Mouse (Mus musculus) natural killer cell, adult 2 months (primary cell): ENCODE measurements around the gene Cib3.

Experiments
- DNase-seq, 2 experiments: peaks; one replicate each; pipeline ENCODE4 v3.0.0; 2022; ENCODE audit warnings: low spot score in 2 of 2

The Cib3 gene

GRCm38 (mm10) chr8:72212751-72213150 is at the start of gene Cib3:
Gene Cib3, minus strand, starts transcription at chr8:72212837.
- DNase-seq, result no peak

- no peak for DNase-seq
These were observed 49.2 kb upstream of the Cib3 start for GRCm38 (mm10) chr8:72261872-72262271.

DNA sequence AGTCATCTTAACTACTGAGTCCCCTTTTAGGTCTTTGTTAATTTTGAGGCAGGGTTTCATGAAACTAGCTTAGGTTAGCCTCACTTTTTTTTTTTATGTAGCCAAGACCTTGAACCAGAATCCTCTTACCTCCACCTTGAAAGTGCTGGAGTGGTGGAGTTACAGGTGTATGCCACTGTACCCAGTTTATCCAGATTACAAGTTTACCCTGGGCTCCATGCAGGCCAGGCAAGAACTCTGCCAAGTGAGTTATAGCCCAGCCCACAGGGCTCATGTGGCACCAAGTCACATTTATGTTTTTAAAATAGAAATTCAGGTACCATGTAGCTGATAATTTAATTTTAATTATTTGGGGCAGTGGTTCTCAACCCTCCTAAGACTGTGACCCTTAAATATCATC is 48.8 kb upstream of the Cib3 start:
- no peak for DNase-seq

DNA sequence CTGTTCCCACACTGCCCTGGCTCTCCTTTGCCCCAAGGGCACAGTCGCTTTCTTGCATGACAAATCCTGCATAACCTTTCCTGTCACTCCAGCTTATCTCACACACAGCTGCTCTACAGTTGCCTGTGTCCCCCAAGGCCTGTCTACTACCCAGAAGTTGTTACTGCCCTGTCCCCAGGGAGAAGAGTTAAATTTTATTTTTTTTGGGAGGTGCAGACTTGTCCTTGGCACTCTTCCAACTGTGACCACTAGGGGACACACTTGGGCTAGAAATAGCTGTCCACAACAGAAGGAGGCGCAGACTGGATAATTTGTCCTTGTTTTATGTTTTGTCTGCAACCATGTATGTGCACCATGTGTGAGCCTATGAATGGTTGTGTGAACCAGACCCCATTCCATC is 48.4 kb upstream of the Cib3 start:
- peak; percentile 68 to 84 for DNase-seq

GRCm38 (mm10) chr8:72260585-72260984 is 47.9 kb upstream of the Cib3 start:
- no peak for DNase-seq

- DNase-seq, result no peak
These were observed 47.2 kb upstream of the Cib3 start for GRCm38 (mm10) chr8:72259862-72260261.

DNA sequence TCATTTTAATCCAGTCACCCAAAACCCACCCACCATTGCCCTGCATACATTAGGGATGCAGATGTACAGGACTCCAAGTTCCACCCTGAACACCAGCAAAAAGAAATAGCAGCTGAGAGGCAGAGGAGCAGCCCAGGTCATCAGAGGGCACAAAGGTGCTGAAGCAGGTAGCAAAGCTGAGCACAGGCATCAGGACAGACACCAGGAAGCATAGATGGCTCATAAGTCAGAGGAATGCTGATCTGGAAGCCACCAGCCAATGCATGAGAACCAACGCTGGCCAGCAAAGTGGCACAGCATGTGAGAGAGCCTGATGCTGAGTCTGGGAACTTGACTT is 45.2 kb upstream of the Cib3 start:
- DNase-seq, result no peak

DNA sequence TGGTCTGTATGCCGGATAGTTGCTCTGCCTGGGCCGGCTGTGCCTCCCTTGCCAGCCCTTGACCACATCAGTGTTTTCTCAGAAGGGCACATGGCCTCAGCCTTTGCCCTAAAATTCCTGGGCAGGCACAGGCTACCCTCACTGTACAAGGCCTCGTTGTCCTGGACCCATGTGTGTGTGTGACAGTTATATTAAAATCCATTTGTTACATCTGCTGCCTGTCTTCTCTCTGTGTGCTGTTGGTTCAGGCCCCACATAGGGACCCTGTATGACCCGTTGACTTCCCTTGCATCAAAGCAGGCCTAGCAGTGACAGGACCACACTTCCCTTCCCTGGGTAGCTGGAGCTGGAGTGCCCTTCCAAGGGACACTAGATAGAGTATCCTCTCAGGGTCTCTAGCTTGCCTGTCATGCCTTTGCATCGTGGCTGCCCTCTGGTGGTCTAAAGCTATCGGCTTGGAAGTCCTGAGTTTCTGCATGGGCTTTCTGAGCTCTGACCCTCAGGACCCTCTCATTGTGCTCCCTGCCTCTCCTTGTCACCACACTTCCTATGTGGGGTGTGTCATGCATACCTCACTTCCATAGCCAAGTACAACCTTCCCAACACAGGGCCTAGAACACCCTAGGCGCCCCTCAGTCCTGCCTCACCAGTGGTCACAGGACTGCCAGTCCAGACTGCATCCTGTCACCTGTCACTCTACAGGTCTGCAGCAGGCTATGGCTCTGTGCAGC is 44.7 kb upstream of the Cib3 start:
- DNase-seq, result peak in 1 of 2 experiments; percentile 51

- DNase-seq, result no peak
These were observed 32.0 kb upstream of the Cib3 start for GRCm38 (mm10) chr8:72244610-72245009.

- no peak for DNase-seq
These were observed 29.6 kb upstream of the Cib3 start for GRCm38 (mm10) chr8:72242226-72242625.

- no peak for DNase-seq
These were observed 28.3 kb upstream of the Cib3 start for GRCm38 (mm10) chr8:72240951-72241350.

DNA sequence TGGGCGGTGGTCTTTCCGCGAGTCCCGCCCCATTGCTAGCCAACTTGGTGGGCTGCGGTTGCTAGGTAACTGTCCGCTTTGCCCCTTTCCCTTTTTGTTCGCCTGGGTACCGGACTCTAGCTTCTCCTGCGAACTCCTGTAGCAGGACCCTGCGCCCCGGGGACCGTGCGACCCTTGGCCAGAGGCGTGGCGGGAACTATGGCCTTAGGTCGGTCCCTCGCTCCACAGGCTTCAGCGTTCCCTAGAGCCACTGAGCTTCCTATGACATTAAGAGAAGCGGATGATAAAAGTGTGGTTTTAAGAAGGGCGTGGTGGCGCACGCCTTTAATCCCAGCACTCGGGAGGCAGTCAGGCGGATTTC is 27.7 kb upstream of the Cib3 start:
- DNase-seq, result no peak

GRCm38 (mm10) chr8:72239499-72240402 is 27.1 kb upstream of the Cib3 start, which contains the start of gene Ap1m1:
Gene Ap1m1, plus strand, starts transcription at chr8:72240018.
- peak; percentile 97 to 98 for DNase-seq

- DNase-seq, result no peak
These were observed 10.0 kb upstream of the Cib3 start for GRCm38 (mm10) chr8:72222656-72223055.

GRCm38 (mm10) chr8:72220758-72221157 is 8.1 kb upstream of the Cib3 start:
- no peak for DNase-seq

DNA sequence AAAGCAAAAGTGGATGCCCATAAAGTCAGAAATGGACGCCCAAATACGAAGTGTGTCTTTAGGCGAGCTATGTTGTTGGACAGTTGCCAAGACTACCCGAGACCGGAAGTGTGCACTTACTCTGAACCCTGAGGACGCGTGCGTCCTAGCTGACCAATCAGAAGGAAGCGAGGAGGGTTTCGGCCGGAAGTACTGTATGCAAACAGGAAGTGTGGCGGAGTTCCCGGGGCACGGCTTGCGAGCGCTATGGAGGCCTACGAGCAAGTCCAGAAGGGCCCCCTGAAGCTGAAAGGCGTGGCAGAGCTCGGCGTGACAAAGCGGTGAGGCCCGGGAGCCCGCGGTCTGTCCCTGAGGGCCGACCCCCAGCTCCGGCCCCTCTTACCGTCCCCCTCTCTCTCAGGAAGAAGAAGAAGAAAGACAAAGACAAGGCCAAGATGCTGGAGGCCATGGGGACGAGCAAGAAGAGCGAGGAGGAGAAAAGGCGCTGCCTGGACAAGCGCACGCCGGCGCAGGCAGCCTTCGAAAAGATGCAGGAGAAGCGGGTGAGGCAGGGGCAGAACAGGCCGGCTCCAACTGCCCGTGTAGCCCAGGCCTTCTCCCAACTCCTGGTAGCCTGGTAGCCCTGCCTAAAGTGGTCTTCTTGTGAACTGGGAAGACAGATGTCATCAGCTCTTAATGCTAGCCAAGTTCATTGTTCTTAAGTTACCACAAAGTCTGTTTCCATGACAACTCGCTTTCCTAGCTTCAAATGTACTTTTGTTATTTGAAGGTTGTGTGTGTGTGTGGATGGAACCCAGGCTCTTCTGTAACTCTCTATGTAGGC is 7.1 kb upstream of the Cib3 start, which contains the start of gene Fam32a:
Gene Fam32a (plus strand): TSS at position 190 of the 823 bp plus-strand sequence.
- DNase-seq, result peak; percentile 92

- DNase-seq, result no peak
These were observed 6.3 kb upstream of the Cib3 start for GRCm38 (mm10) chr8:72218781-72219540.

DNA sequence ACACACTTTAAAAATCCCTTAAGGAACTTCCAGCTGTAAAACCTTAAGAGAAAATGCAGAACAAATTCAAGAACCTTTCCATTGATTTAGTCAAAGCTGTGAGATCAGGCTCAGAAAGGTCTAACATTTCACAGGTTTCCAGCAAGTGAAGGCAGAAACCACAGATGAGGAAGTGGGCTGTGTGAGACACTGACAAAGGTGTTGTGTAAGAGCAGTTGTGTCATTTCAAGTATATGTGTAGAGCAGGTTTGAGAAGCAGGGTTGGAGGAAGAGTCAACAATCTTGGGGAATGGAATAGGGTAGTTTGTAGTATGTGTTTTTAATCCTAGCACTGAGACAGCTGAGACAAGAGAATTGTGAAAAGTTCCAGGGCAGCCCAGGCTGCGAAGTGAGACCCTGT is 3.2 kb upstream of the Cib3 start:
- peak; percentile 58 to 59 for DNase-seq

GRCm38 (mm10) chr8:72215060-72215459 is 2.4 kb upstream of the Cib3 start:
- DNase-seq, result peak in 1 of 2 experiments; percentile 45

DNA sequence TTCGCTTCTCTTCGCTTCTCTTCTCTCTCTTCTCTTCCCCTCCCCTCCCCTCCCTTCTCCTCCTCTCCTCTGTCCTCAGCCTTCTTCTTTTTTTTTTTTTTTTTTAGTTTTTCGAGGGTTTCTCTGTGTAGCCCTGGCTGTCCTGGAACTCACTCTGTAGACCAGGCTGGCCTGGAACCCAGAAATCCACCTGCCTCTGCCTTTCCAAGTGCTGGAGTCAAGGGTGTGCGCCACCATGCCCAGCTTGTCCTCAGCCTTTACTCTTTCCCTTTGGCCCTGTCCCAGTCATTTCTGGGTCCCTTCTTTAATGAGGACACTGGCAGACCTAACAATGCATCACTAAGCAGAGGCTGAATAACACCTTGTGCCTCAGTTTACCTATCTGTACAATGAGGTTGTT is 899 bp upstream of the Cib3 start, which contains the start of gene Gm11034:
Gene Gm11034 (minus strand): TSS at position 101 of the 400 bp plus-strand sequence.
- DNase-seq, result no peak

DNA sequence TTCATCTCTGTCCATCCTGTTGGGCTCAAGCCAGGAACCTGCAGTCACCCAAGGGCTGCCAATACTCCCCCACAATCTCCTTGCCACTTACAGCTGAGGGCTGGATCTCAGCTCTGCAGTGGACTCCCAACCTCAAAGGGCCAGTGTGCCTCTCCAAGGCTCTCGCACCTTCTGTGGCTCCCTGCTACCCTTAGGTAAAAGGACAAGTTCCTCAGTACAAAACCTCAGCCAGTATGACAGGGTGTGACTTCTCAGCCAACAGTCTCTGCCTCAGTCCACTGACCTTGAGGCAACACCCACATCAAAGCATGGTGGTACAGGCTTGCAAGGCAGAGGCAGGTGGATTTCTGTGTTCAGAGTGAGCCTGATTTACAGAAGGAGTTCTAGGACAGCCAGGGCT is 791 bp downstream of the Cib3 start:
- peak; percentile 63 to 78 for DNase-seq
